Mouse (Mus musculus) heart, postnatal 0 days (tissue): ENCODE data around the gene Tsga10ip.

Experiments used
- CTCF ChIP-seq: IDR thresholded peaks from 2 replicates; pipeline ENCODE4 v1.5.1; 2016; ENCODE audit warnings: antibody characterized with exemption, control low read depth, low read depth
- EP300 ChIP-seq: IDR thresholded peaks from 2 replicates; pipeline ENCODE4 v1.6.1; 2016; ENCODE audit warnings: antibody characterized with exemption, low read depth

GRCm38 (mm10) chr19:5409068-5409467, 6.7 kb upstream of the Tsga10ip start:
- TF ChIP-seq CTCF: no peak
- no peak for TF ChIP-seq EP300
